15 mouse cellular contexts compared by ENCODE assay signal in the genomic region with DNA sequence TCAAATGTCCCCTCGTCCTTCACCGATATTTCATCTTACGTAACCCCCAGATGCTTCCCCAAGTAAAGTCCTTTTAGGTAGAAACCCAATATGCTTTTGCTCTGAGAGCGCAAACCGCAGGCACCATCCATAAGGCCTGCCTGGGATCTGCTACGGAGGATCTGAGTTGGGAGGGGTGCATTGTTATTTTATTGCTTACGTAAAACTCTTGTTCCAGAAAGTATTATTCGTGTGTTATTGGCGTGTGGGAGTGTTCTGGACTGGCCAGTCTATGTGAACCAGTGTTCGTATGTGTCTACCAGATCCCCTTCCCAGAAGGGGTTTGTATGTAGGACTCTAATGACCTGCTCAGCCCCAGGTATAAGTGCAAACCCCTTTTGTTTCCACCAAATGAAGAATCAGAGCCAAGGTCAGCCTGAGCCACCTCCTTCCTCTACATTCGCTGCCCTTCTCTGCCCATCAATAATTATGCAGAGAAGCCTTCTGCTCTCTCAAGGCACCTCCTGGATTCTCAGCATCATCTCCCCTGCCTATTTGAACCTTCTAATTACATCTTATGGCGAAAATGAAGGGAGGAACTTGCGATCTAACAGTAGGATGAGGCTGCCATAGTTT.
DNase-seq lines count a peak whose midpoint lies in the region; ATAC-seq and TF ChIP-seq lines count a peak whose summit lies in the region.
"Had no signal": no experiment of that assay in that cellular context is flagged by ENCODE, and none has a peak within 500 bp of the region (broad histone marks: within the 10 kb centered on the region; RNA-seq: fewer than 3 reads in every experiment).

No protein-coding gene starts in this region.

- peak; percentile 70 for DNase-seq in brain, adult 2 months (ENCODE audit: low read depth, low spot score)
- DNase-seq in midbrain, postnatal 0 days (ENCODE audit: low spot score), result no peak
- DNase-seq in gastrocnemius, postnatal 14 days, result no peak
- DNase-seq in limb, embryonic 10.5 days (ENCODE audit: low spot score), result no peak
- DNase-seq in left cerebral cortex, postnatal 10 days (ENCODE audit: extremely low spot score in 1 of 2, low spot score in 2 of 2), result no peak
- DNase-seq: adrenal gland, postnatal 25 days; gastrocnemius, postnatal 36 days; kidney, postnatal 4 days; liver, embryonic 13.5 days; lung, postnatal 36 days; right cerebral cortex, postnatal 4 days; thymus, postnatal 14 days had no signal

- peak overlapping the region; percentile 100 for H3K9ac ChIP-seq in hindbrain, embryonic 13.5 days
- peak overlapping the region; percentile 99 for H3K9ac ChIP-seq in midbrain, postnatal 0 days (replicated peaks; ENCODE audit: low read length, poor library complexity, severe bottlenecking)
- H3K9ac ChIP-seq: liver, embryonic 13.5 days had no signal

- peaks cover 2% of the 10 kb centered on the region; the same call in 1 of the 2 replicates for H3K4me1 ChIP-seq in cortical plate, adult 2 months (ENCODE audit: control insufficient read depth, insufficient read depth, low read length)
- peaks cover 44% of the 10 kb centered on the region for H3K4me1 ChIP-seq in hindbrain, embryonic 13.5 days (replicated peaks)
- H3K4me1 ChIP-seq in midbrain, postnatal 0 days (ENCODE audit: insufficient read depth, low read length), result peaks cover 3% of the 10 kb centered on the region; the same call in 1 of the 2 replicates
- peaks cover 44% of the 10 kb centered on the region for H3K4me1 ChIP-seq in limb, embryonic 10.5 days

- H3K36me3 ChIP-seq in hindbrain, embryonic 13.5 days, result peaks cover 26% of the 10 kb centered on the region
- H3K36me3 ChIP-seq in midbrain, postnatal 0 days (ENCODE audit: insufficient read depth, low read length), result peaks cover 8% of the 10 kb centered on the region; the same call in 1 of the 2 replicates
- no peaks in the 10 kb centered on the region for H3K36me3 ChIP-seq in limb, embryonic 10.5 days
- H3K36me3 ChIP-seq: liver, embryonic 13.5 days had no signal

- no peak for ATAC-seq in hindbrain, embryonic 13.5 days (ENCODE audit: low FRiP score)
- no peak for ATAC-seq in midbrain, postnatal 0 days (ENCODE audit: low FRiP score)
- ATAC-seq: intestine, embryonic 16.5 days had no signal

- peak overlapping the region; percentile 99 for H3K4me2 ChIP-seq in hindbrain, embryonic 13.5 days
- H3K4me2 ChIP-seq in midbrain, postnatal 0 days (ENCODE audit: low read depth, low read length, poor library complexity, severe bottlenecking), result peak overlapping the region; percentile 95
- H3K4me2 ChIP-seq: liver, embryonic 13.5 days had no signal

- H3K27ac ChIP-seq in cortical plate, adult 2 months (ENCODE audit: insufficient read depth, low read length), result peak overlapping the region; percentile 33
- H3K27ac ChIP-seq in hindbrain, embryonic 13.5 days, result peak overlapping the region; percentile 100
- peak overlapping the region; percentile 100 for H3K27ac ChIP-seq in midbrain, postnatal 0 days (ENCODE audit: low read depth, low read length)
- H3K27ac ChIP-seq in limb, embryonic 10.5 days, result no peak overlapping the region
- H3K27ac ChIP-seq: liver, embryonic 13.5 days had no signal

- intact Hi-C loops in gastrocnemius, postnatal 14 days (cut with DNase I; ENCODE audit: low total_unique reads), result no loop called here
- intact Hi-C loops in left cerebral cortex, postnatal 10 days (cut with DNase I), result no loop called here

- peak; percentile 76 for TF ChIP-seq POLR2A in cortical plate, adult 2 months (IDR thresholded peaks at IDR 0.05; ENCODE audit: extremely low read depth, insufficient read depth, low read length)

- TF ChIP-seq CTCF in cortical plate, adult 2 months (IDR thresholded peaks at IDR 0.05; ENCODE audit: extremely low read depth, insufficient read depth, low read length), result no peak
- no peak for TF ChIP-seq CTCF in midbrain, postnatal 0 days (IDR thresholded peaks at IDR 0.05)

- peak overlapping the region; percentile 82 for H3K4me3 ChIP-seq in cortical plate, adult 2 months (ENCODE audit: insufficient read depth, low read length)
- H3K4me3 ChIP-seq in hindbrain, embryonic 13.5 days, result peak overlapping the region; percentile 86
- H3K4me3 ChIP-seq in midbrain, postnatal 0 days (ENCODE audit: low read depth, low read length), result peak overlapping the region; percentile 67
- H3K4me3 ChIP-seq in limb, embryonic 10.5 days, result no peak overlapping the region
- H3K4me3 ChIP-seq: liver, embryonic 13.5 days had no signal

- H3K27me3 ChIP-seq in hindbrain, embryonic 13.5 days, result no peaks in the 10 kb centered on the region
- H3K27me3 ChIP-seq in midbrain, postnatal 0 days (ENCODE audit: insufficient read depth, low read length), result no peaks in the 10 kb centered on the region
- peaks cover 89% of the 10 kb centered on the region for H3K27me3 ChIP-seq in limb, embryonic 10.5 days (ENCODE audit: low read depth, poor library complexity, severe bottlenecking)

- H3K9me3 ChIP-seq in hindbrain, embryonic 13.5 days, result no peaks in the 10 kb centered on the region
- H3K9me3 ChIP-seq in midbrain, postnatal 0 days (ENCODE audit: low read length), result no peaks in the 10 kb centered on the region
- H3K9me3 ChIP-seq in limb, embryonic 10.5 days (replicated peaks), result no peaks in the 10 kb centered on the region
- H3K9me3 ChIP-seq: liver, embryonic 13.5 days had no signal

- WGBS in hindbrain, embryonic 13.5 days, result 51% methylated on average over 13 of the region's 13 CpGs
- 30% methylated on average over 13 of the region's 13 CpGs for WGBS in midbrain, postnatal 0 days
- 75% methylated on average over 13 of the region's 13 CpGs for WGBS in limb, embryonic 10.5 days
